Mouse (Mus musculus): ENCODE results near the gene Zfr2. TPM values are rescaled to one million over a fixed set of nuclear protein-coding genes. Genes with fewer than 3 reads are reported as not detected.
A peak's percentile ranks its signal among the peaks of the same experiment; 100 is the strongest.

Gene Zfr2
- polyA plus RNA-seq, 1 experiment from 2014 or later: 18.2 TPM

DNA sequence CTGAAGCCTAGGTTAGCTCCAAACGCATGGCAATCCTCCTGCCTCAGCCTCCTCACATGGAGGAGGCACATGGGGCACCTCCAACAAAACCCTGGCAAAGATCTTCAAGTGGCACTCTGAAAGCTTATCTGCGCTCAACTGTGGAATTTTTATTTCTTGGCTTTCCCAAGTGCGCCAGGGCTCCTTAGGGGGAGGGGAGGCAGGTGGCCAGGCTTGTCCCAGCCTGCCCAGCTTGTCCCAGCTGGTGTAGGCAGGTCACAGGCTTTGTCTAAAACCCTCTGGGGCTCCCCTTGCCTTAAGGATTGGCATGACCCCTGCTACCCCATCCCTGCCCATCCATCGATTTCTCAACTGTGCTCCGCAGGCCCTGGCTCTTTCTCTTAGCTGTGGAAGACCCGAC lies 51.2 kb downstream of the Zfr2 start:
- no peak overlapping the region for H3K27ac ChIP-seq
- H3K9me3 ChIP-seq: no peaks in the 10 kb centered on the region
- no peaks in the 10 kb centered on the region for H3K36me3 ChIP-seq
- H3K4me3 ChIP-seq: no peak overlapping the region
- peaks cover 10% of the 10 kb centered on the region for H3K4me1 ChIP-seq
- no peak overlapping the region for H3K9ac ChIP-seq
- no peak overlapping the region for H3K4me2 ChIP-seq (replicated peaks)
- 49% methylated on average over 6 of the region's 6 CpGs for WGBS
- H3K27me3 ChIP-seq (replicated peaks): peaks cover 41% of the 10 kb centered on the region
- no peak for ATAC-seq (ENCODE audit: low FRiP score, low read depth)

DNA sequence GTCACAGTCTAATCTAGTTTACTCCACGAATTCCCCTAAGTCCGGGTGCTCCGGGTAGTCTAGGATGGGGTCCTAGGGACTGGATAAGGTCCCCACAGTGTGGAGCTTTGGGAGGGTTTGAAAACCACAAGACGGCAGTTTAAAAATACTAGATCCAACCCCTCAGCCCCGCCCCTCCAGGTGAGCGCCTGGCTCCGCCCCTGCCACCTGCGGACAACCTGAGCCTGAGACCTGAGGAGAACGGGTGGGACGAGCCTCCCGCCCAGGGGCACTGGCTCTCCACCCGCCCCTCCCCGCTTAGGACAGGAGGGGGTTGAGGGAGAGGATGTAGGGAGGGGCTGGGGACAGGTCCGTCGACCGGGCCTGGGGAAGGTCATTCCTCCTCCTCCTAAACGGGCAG lies 51.8 kb downstream of the Zfr2 start:
- H3K4me1 ChIP-seq: peaks cover 4% of the 10 kb centered on the region; the same call in 1 of the 2 replicates
- no peak overlapping the region for H3K9ac ChIP-seq
- no peaks in the 10 kb centered on the region for H3K36me3 ChIP-seq
- 11% methylated on average over 17 of the region's 17 CpGs for WGBS
- H3K4me2 ChIP-seq (replicated peaks): peak overlapping the region; percentile 69; the same call in 1 of the 2 replicates
- H3K4me3 ChIP-seq: peak overlapping the region; percentile 42; the same call in 1 of the 2 replicates
- peaks cover 41% of the 10 kb centered on the region for H3K27me3 ChIP-seq (replicated peaks)
- H3K27ac ChIP-seq: no peak overlapping the region
- ATAC-seq (ENCODE audit: low FRiP score, low read depth): no peak
- no peaks in the 10 kb centered on the region for H3K9me3 ChIP-seq

DNA sequence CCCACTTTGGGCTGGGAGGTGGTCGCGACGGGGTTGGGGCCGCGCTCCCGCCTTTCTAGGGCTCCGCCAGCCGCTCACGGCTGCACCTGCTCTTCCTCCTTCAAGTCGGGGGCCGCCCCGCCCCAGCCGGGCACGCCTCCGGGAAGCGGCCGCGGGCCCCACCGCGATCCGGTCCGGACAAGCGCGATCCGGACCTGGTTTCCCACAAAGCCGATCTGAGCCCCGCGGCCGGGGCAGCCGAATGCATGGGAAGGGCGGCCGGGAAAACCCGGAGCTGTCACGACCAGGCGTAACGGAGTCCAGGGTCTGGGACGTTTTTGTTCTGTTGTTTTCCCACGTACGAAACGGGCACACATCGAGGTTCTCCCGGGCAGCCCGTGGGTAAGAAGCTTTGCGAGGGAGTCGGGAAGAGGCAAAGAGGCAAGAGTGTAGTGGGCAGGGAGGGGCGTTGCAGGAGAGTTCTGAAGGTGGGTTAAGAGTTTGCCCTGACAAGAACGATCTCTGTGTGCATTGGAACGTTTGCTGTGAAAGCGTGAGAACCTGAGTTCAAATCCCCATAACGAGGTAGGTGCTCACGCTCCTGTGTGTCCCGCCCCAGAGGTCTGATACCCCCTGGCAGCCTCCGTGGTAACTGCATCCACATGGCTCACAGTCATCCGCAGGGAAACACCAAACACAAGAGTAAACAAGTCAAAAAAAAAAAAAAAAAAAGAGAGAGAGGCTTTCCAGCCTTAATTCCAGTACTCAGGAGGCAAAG lies 52.9 kb downstream of the Zfr2 start:
- WGBS: 2% methylated on average over 54 of the region's 54 CpGs
- H3K4me3 ChIP-seq: peak overlapping the region; percentile 42
- H3K36me3 ChIP-seq: no peaks in the 10 kb centered on the region
- no peaks in the 10 kb centered on the region for H3K9me3 ChIP-seq
- H3K4me2 ChIP-seq (replicated peaks): peak overlapping the region; percentile 69
- H3K27ac ChIP-seq: no peak overlapping the region
- peak; percentile 61 for ATAC-seq (ENCODE audit: low FRiP score, low read depth)
- H3K9ac ChIP-seq: peak overlapping the region; percentile 54
- peaks cover 41% of the 10 kb centered on the region for H3K27me3 ChIP-seq (replicated peaks)
- H3K4me1 ChIP-seq: peaks cover 7% of the 10 kb centered on the region

DNA sequence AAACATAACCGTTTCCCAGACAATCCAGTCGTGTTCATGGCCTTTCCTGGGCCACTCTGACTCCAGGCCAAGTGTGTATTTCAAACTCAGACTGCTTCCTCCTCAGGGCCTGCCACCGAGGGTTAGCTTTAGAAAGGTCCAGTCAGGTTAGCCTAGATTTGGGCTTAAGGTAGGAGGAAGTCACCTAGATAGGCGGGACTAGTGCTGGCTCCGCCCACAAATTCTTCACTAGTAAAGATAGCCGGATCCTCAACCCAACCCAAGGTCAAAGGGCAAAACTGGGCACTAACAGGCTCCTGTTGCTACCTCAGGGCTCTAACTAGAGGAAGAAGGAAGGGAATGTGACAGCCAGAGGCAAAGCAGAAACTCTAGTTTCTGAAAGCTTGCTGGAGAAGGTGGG lies 53.6 kb downstream of the Zfr2 start:
- Histone ChIP-seq H3K4me2 (replicated peaks) (no peak overlapping the region), H3K4me1 (peaks cover 10% of the 10 kb centered on the region), H3K4me3 (no peak overlapping the region), H3K9ac (no peak overlapping the region), H3K36me3 (no peaks in the 10 kb centered on the region), H3K27ac (no peak overlapping the region), H3K27me3 (replicated peaks) (peaks cover 47% of the 10 kb centered on the region), H3K9me3 (no peaks in the 10 kb centered on the region)
- WGBS: 48% methylated on average over 6 of the region's 6 CpGs
- ATAC-seq (ENCODE audit: low FRiP score, low read depth): no peak

DNA sequence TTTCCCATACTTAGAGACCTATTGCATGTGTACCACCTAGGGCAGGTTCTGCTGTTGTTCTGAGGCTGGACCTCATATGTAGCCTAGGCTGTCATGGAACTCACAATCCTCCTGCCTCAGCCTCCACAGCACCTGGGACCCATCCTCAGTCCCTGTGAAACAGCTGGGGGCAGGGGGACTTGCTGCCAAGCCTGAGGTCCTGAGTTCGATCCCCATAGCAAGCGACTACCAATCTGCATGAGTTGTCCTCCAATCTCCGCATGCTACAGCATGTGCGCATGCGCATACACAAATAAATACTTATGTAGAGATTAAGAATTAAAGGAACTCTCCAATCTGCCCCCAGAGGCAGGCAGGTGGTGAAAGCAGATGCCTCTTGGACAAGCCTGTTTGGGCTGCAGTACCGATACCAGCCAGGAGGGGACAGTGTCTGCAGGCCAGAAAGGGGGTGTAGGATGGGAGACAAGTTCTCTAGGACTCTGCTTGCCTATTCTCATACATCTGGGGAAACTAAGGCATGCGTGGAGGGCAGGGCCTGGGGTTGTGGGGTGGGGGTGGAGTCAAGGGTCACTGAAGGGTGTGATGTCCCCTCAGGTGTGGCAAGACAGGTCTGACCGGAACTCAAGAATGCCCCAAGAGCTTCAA lies 54.7 kb downstream of the Zfr2 start:
- no peak for ATAC-seq (ENCODE audit: low FRiP score, low read depth)
- Histone ChIP-seq H3K4me2 (replicated peaks) (no peak overlapping the region), H3K36me3 (no peaks in the 10 kb centered on the region), H3K9me3 (no peaks in the 10 kb centered on the region), H3K4me3 (no peak overlapping the region), H3K9ac (no peak overlapping the region), H3K27ac (no peak overlapping the region), H3K27me3 (replicated peaks) (peaks cover 47% of the 10 kb centered on the region), H3K4me1 (peaks cover 10% of the 10 kb centered on the region)
- WGBS: 62% methylated on average over 8 of the region's 8 CpGs

DNA sequence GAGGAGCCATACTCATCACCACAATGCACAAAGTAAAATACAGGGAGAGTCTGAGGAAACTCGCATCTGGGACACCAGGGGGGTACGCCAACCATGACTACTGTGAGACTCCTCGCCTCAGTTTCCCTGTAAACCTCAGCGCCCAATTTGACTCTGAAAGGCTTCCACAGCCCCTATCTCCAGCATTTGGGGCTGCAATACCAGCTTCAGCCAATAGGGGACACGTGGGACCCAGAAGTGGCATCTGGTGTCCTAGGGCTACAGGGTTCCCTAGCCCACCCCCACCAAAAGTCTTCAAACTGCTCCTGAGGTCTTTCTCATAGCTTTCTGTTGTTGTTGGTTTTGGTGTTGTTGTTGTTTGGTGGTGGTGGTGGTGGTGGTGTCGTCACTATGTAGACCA lies 55.6 kb downstream of the Zfr2 start:
- peaks cover 38% of the 10 kb centered on the region for H3K27me3 ChIP-seq (replicated peaks)
- 46% methylated on average over 6 of the region's 6 CpGs for WGBS
- ATAC-seq (ENCODE audit: low FRiP score, low read depth): no peak

DNA sequence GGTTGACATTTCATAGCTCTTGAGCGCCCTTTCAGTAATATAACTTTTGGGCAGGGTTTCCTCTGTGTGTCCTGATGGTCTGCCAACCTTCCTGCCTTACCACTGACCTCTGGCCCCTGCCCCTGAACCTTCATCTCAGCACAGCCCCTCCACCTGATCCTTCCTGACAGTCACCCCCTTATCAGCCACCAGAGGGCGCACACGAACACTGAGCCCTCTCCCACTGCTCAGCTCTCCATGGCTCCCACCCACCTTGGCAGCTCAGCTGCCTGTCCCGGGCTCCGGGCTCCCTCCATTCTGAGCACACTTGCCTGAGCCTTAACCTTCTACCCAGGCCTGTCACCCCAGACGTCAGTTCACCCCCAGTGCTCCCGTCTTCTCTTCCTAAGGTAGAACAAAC lies 56.3 kb downstream of the Zfr2 start:
- Histone ChIP-seq H3K9me3 (no peaks in the 10 kb centered on the region), H3K27ac (no peak overlapping the region), H3K4me1 (peaks cover 19% of the 10 kb centered on the region), H3K9ac (no peak overlapping the region), H3K36me3 (no peaks in the 10 kb centered on the region), H3K4me3 (no peak overlapping the region), H3K27me3 (replicated peaks) (peaks cover 31% of the 10 kb centered on the region), H3K4me2 (replicated peaks) (no peak overlapping the region)
- no peak for ATAC-seq (ENCODE audit: low FRiP score, low read depth)
- 4% methylated on average over 7 of the region's 7 CpGs for WGBS

More for the DNA sequence above, 55.6 kb downstream of the Zfr2 start:
- no peak overlapping the region for H3K9ac ChIP-seq
- no peaks in the 10 kb centered on the region for H3K36me3 ChIP-seq
- H3K4me2 ChIP-seq (replicated peaks): no peak overlapping the region
- H3K27ac ChIP-seq: no peak overlapping the region
- H3K4me1 ChIP-seq: peaks cover 12% of the 10 kb centered on the region
- no peak overlapping the region for H3K4me3 ChIP-seq
- H3K9me3 ChIP-seq: no peaks in the 10 kb centered on the region

DNA sequence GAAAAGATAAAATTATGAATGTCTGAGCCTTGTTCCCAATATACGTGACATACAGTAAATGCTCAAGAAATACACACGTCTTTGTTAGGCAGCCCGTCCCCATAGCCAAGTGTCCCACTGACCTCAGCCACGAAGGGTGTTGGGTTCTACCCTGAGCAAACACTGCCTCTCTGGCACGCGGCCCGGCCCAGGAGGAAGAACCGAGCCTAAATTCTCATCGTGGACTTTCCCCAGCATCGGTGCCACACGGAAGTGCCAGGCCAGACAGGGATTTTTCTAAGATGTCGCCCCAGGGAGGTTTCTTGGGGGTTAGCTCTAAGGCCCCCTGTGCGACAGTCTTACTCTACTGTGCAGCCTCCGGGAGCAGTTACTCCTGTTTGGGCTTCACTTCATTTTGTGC lies 56.9 kb downstream of the Zfr2 start:
- Histone ChIP-seq H3K27me3 (replicated peaks) (peaks cover 26% of the 10 kb centered on the region), H3K36me3 (no peaks in the 10 kb centered on the region), H3K27ac (no peak overlapping the region), H3K9ac (no peak overlapping the region), H3K4me3 (no peak overlapping the region), H3K9me3 (no peaks in the 10 kb centered on the region), H3K4me2 (replicated peaks) (no peak overlapping the region), H3K4me1 (peaks cover 24% of the 10 kb centered on the region)
- 64% methylated on average over 14 of the region's 14 CpGs for WGBS
- ATAC-seq (ENCODE audit: low FRiP score, low read depth): no peak

DNA sequence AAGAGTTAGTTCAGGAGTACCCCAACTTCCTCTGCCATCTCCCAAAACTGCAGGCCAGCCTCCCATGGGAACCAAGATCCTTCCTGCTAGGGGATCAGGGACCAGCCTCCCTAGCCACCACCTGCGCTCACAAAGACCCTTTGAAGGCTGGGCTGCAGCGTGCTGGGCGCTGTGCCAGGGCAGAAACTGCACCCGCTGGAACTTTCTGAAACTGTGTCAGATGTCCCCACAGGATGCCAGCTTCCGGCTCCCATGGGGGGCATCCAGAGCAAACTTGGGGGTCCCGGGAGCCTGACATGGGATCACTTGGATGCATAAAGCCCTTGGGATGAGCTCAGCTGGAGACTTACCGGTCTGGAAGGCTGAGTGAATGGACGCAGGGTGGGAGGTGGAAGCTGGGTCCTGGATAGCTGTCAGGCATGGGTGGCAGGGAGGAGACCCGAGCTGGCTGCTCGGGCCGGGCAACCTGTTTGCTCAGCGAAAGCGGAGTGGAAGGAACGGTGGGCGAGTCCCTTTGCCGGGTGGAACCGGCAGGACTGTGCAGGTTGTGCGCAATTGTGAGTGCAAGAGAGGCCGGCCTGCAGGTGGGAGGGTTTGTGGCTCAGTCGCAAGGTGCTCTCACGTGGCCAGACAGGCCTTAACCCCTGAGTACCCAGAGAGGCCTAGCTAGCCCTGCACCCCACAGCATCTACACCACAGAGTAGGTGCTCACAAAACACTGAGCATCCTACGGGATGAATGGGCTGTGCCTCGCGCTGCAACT lies 57.9 kb downstream of the Zfr2 start:
- no peaks in the 10 kb centered on the region for H3K9me3 ChIP-seq
- WGBS: 19% methylated on average over 24 of the region's 24 CpGs
- no peaks in the 10 kb centered on the region for H3K36me3 ChIP-seq
- H3K9ac ChIP-seq: no peak overlapping the region
- H3K27ac ChIP-seq: no peak overlapping the region
- no peak overlapping the region for H3K4me3 ChIP-seq
- H3K27me3 ChIP-seq (replicated peaks): peaks cover 18% of the 10 kb centered on the region
- no peak for ATAC-seq (ENCODE audit: low FRiP score, low read depth)
- peak overlapping the region; percentile 5; the same call in 1 of the 2 replicates for H3K4me2 ChIP-seq (replicated peaks)
- H3K4me1 ChIP-seq: peaks cover 26% of the 10 kb centered on the region

DNA sequence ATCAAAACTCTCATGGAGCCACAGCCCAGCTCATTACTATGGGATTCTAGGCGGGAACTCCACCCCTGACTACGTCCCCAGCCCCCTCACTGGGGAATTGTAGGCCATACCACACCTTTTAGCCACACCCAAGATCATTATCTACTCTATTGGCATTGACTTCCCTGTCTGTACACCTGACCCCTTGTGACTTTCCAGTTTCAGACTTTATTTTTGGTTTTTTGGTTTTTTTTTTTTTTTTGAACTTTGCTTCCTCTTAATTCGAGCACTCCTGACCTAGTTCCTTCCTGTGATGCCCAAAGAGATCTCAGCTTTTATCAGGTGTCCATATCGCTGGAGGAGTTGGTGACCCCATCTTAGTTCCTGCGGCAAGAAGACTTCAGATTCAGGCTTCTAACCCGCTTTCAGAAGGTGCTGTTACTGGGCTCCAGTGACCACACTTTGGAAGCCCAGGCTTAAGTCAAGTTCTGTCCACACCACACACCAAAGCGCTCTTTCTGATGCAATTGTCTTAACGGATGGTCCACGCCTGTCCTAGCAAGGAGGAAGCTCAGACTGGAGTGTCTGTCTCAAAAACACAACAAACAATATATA lies 58.7 kb downstream of the Zfr2 start, which contains the start of gene Tjp3:
Tjp3 (minus strand) TSS at position 71 of the 594 bp plus-strand sequence.
- Histone ChIP-seq H3K36me3 (peaks cover 3% of the 10 kb centered on the region; the same call in 1 of the 2 replicates), H3K4me3 (no peak within 1 kb of the TSS), H3K9me3 (no peaks in the 10 kb centered on the region), H3K27me3 (replicated peaks) (peaks cover 18% of the 10 kb centered on the region), H3K27ac (no peak within 1 kb of the TSS), H3K4me1 (peaks cover 26% of the 10 kb centered on the region), H3K9ac (no peak within 1 kb of the TSS), H3K4me2 (replicated peaks) (peak within 1 kb of the TSS; percentile 5; the same call in 1 of the 2 replicates)
- WGBS: 76% methylated on average over 9 of the region's 9 CpGs
- ATAC-seq (ENCODE audit: low FRiP score, low read depth): no peak

DNA sequence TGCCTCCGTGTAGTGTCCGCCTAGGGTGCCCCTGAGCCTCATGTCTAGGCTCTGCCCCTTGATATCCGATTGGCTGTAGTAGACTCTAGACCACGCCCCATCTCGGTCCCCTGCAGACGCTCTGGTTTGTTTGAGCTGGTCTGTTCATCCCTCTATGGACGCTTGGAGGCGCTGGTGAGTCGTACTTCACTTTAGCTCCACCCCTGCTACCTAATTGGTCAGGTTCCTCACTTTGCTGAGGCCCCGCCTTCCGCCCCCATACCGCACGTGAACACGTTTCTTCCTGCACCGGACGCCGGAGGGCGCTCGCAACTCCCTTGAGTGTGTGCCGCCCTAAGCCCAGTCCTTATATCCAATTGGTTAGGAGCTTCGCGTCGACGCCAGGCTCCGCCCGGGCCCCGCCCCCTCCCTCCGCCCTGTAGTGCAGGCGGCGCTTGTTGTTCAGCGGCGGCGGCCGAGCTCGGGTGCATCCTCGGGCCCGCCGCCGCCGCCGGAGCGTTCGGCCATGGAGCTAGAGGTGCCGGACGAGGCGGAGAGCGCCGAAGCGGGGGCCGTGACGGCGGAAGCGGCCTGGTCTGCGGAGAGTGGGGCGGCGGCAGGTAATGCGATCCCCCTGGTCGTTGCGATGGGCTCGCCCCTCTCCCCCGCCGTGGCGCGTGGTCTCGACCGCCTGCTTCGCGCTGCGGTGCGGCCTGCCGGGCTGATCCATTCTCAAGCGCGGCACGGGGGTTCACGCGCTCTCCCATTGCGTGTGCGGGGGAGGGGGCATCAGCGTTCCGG lies 59.8 kb downstream of the Zfr2 start, which contains the start of gene Pip5k1c:
Pip5k1c (plus strand) TSS at position 410 of the 780 bp plus-strand sequence.
- Histone ChIP-seq H3K36me3 (peaks cover 4% of the 10 kb centered on the region; the same call in 1 of the 2 replicates), H3K4me2 (replicated peaks) (peak within 1 kb of the TSS; percentile 86), H3K4me3 (peak within 1 kb of the TSS; percentile 80), H3K27ac (peak within 1 kb of the TSS; percentile 72), H3K4me1 (peaks cover 26% of the 10 kb centered on the region), H3K27me3 (replicated peaks) (peaks cover 18% of the 10 kb centered on the region), H3K9me3 (no peaks in the 10 kb centered on the region), H3K9ac (peak within 1 kb of the TSS; percentile 87)
- under 1% methylated on average over 80 of the region's 80 CpGs for WGBS
- ATAC-seq (ENCODE audit: low FRiP score, low read depth): peak; percentile 94

Measured in neural tube, embryonic 12.5 days (tissue).